Mouse (Mus musculus) heart, embryonic 15.5 days (tissue): ENCODE measurements at regions not wholly inside any gene's neighbourhood (a gene's known extent, or its start where the extent isn't known, plus 50 kb on each side); places are given as distances from the start of the nearest gene placed in this dataset.
"Not testable (repeated sequence)": the region's sequence is repeated elsewhere in the genome, so short reads cannot be mapped to it uniquely, and the experiment has no call there.

ENCODE experiments used
- ATAC-seq: fragments of 200-750 bp; cut with Nextera tagmentation; replicated peaks from 2 replicates; pipeline ENCODE4 v1.8.0; 2017; ENCODE audit warnings: low read depth, moderate TSS enrichment; ENCODE audit not compliant: insufficient number of reproducible peaks, insufficient read depth, low FRiP score
- H3K27ac ChIP-seq: fragments of 300-500 bp; sonication (generic); 2 replicates; pipeline ENCODE4 v1.5.1; 2015; ENCODE audit warnings: mild to moderate bottlenecking, inconsistent platforms
- H3K27me3 ChIP-seq: fragments of 300-500 bp; sonication (generic); 2 replicates; pipeline ENCODE4 v1.6.1; 2015; ENCODE audit warnings: inconsistent platforms
- H3K36me3 ChIP-seq: fragments of 300-500 bp; sonication (generic); 2 replicates; pipeline ENCODE4 v1.6.1; 2015; ENCODE audit warnings: mild to moderate bottlenecking, inconsistent platforms
- H3K4me1 ChIP-seq: fragments of 300-500 bp; sonication (generic); replicated peaks from 2 replicates; pipeline ENCODE4 v1.6.1; 2015; ENCODE audit warnings: inconsistent platforms
- H3K4me2 ChIP-seq: fragments of 300-500 bp; sonication (generic); 2 replicates; pipeline ENCODE4 v1.6.1; 2015; ENCODE audit warnings: inconsistent platforms, mild to moderate bottlenecking, moderate library complexity
- H3K4me3 ChIP-seq: fragments of 300-500 bp; sonication (generic); 2 replicates; pipeline ENCODE4 v1.5.1; 2015; ENCODE audit warnings: mild to moderate bottlenecking, inconsistent platforms
- H3K9ac ChIP-seq: fragments of 300-500 bp; sonication (generic); 2 replicates; pipeline ENCODE4 v1.6.1; 2015; ENCODE audit warnings: mild to moderate bottlenecking, inconsistent platforms
- H3K9me3 ChIP-seq: fragments of 300-500 bp; sonication (generic); replicated peaks from 2 replicates; pipeline ENCODE4 v1.6.1; 2016; ENCODE audit warnings: inconsistent platforms
- WGBS: fragments of 180-500 bp; shearing (Covaris S2); methylation state at CpG from one replicate; pipeline ENCODE4 v1.1.7; 2015; ENCODE audit warnings: mixed read lengths; 5-methylcytosine and 5-hydroxymethylcytosine counted together

- Histone ChIP-seq H3K27ac (no peak overlapping the region), H3K36me3 (no peaks in the 10 kb centered on the region), H3K9me3 (no peaks in the 10 kb centered on the region), H3K4me1 (no peaks in the 10 kb centered on the region), H3K4me3 (no peak overlapping the region), H3K9ac (no peak overlapping the region), H3K27me3 (no peaks in the 10 kb centered on the region), H3K4me2 (no peak overlapping the region)
- 75% methylated on average over 1 of the region's 1 CpGs for WGBS
- ATAC-seq = no peak
Measured at GRCm38 (mm10) chr14:89922316-89922715, 1451.1 kb upstream of the Pcdh20 start.

GRCm38 (mm10) chr14:89920586-89920985 is 1449.4 kb upstream of the Pcdh20 start:
- H3K27ac ChIP-seq, H3K9ac ChIP-seq, H3K4me2 ChIP-seq, H3K4me1 ChIP-seq, H3K36me3 ChIP-seq, ATAC-seq, H3K4me3 ChIP-seq, H3K27me3 ChIP-seq, H3K9me3 ChIP-seq: not testable (repeated sequence)
- 0% methylated on average over 1 of the region's 1 CpGs for WGBS

GRCm38 (mm10) chr14:89898701-89899227 is 1427.6 kb upstream of the Pcdh20 start:
- H3K9me3 ChIP-seq, H3K4me3 ChIP-seq, H3K4me2 ChIP-seq, H3K27me3 ChIP-seq, H3K27ac ChIP-seq, H3K4me1 ChIP-seq, ATAC-seq, H3K9ac ChIP-seq, H3K36me3 ChIP-seq: not testable (repeated sequence)
- 72% methylated on average over 23 of the region's 34 CpGs for WGBS

GRCm38 (mm10) chr14:89898135-89898534 is 1426.9 kb upstream of the Pcdh20 start:
- WGBS = 94% methylated on average over 14 of the region's 22 CpGs

GRCm38 (mm10) chr14:89896891-89897290 is 1425.7 kb upstream of the Pcdh20 start:
- H3K9ac ChIP-seq, H3K4me1 ChIP-seq, H3K27me3 ChIP-seq, H3K36me3 ChIP-seq, H3K9me3 ChIP-seq, H3K27ac ChIP-seq, ATAC-seq, H3K4me3 ChIP-seq: not testable (repeated sequence)
- WGBS = 52% methylated on average over 16 of the region's 16 CpGs
- H3K4me2 ChIP-seq = peak overlapping the region; percentile 45

More at GRCm38 (mm10) chr14:89898135-89898534, 1426.9 kb upstream of the Pcdh20 start:
- H3K27me3 ChIP-seq, H3K4me2 ChIP-seq, ATAC-seq, H3K4me3 ChIP-seq, H3K9me3 ChIP-seq, H3K36me3 ChIP-seq, H3K4me1 ChIP-seq, H3K27ac ChIP-seq, H3K9ac ChIP-seq: not testable (repeated sequence)
